Mouse (Mus musculus): ENCODE data around the gene Tnrc6a.

The Tnrc6a gene

GRCm38 (mm10) chr7:123189762-123190161, 66.1 kb downstream of the Tnrc6a start:
- DNase-seq (ENCODE audit: low read depth, low spot score) = no peak

GRCm38 (mm10) chr7:123191731-123192130, 68.0 kb downstream of the Tnrc6a start:
- no peak for DNase-seq (ENCODE audit: low read depth, low spot score)

- no peak for DNase-seq (ENCODE audit: low read depth, low spot score)
These were observed 69.5 kb downstream of the Tnrc6a start for GRCm38 (mm10) chr7:123193201-123193600.

- DNase-seq (ENCODE audit: low read depth, low spot score) = no peak
These were observed 71.0 kb downstream of the Tnrc6a start for GRCm38 (mm10) chr7:123194696-123195095.

GRCm38 (mm10) chr7:123196432-123196831, 72.7 kb downstream of the Tnrc6a start:
- DNase-seq (ENCODE audit: low read depth, low spot score) = no peak

DNA sequence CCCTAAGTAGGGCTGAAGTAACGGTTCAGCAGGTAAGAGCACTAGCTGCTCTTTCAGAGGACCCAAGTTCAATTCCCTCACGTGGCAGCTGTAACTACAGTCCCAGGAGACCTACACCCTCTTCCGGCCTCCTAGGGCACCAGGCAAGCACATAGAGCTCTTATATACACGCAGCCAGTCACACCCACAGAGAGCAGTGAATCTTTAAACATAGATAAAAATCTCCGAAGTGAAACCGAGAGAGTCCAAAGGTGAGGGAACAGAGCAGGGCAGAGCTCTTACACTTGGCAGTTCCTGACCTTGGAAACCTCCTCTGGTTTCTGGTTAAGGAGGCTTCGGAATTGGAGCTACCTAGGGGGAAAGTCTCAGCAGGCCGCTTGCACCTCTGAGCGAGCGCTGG, 75.0 kb downstream of the Tnrc6a start:
- DNase-seq (ENCODE audit: low read depth, low spot score) = no peak

DNA sequence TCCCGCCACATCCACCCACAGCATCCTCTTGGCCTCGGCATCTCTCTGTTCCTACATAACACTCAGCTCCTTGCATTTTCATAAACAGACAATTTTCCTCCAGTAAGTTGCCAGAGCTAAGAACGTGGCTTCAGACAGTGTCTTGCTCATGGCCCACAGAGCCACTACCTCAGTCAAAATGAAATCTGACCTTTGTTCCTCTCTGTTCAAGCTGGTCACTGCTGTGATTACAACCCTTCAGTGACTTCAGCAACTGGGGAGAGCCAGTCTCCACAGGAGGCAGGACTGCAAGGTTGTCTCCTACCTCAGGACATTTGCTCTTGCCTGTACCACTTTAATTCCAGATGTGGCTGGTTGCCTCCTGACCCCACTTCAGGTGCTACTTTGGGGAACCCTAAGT, 75.5 kb downstream of the Tnrc6a start:
- DNase-seq (ENCODE audit: low read depth, low spot score) = no peak

DNA sequence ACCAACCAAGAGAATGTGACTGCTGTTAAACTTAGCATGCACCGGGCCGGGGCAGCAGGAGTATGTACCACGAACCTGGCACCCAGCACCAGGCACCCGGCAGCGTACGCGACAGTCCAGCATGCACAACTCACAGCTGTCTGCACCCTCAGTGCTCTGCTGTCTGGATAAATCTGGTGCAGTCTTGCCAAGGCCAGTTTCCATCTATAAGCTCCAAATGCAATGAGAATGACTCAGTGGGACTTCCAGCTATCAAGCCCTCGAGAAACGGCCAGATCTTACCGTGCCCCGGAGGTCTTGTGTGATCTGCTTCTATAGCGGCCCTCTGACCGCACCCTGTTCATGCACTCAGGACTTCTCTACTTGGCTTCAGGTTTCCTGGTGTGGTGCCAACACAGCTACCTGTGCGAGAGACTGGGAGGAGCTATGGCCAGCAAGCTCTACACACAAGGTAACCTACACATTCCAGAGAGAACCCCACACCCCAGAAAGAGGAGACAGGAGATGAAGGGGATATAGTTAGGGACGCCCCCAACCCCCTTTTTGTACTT, 76.0 kb downstream of the Tnrc6a start:
- no peak for DNase-seq (ENCODE audit: low read depth, low spot score)

GRCm38 (mm10) chr7:123200722-123201121, 77.0 kb downstream of the Tnrc6a start:
- DNase-seq (ENCODE audit: low read depth, low spot score) = no peak

DNA sequence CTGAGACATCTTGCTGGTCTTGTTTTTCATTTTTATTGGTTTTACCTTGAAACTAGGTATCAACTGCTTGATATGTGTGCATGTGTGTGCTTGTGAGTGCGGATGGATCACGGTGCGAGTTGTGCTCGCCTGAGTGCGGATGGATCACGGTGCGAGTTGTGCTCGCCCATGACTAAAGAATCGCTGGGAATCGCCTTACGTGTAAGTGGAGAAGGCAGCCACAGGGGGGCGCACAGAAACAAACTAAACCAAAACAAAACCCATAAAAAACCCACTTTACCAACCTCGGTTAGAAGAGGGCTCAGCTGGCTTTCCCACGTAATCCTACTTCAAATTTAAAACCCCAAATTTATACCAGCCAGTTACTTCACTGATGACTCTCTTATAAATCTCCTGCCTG, 81.6 kb downstream of the Tnrc6a start:
- DNase-seq (ENCODE audit: low read depth, low spot score) = peak; percentile 69

- no peak for DNase-seq (ENCODE audit: low read depth, low spot score)
These were observed 83.9 kb downstream of the Tnrc6a start for GRCm38 (mm10) chr7:123207561-123207960.

DNA sequence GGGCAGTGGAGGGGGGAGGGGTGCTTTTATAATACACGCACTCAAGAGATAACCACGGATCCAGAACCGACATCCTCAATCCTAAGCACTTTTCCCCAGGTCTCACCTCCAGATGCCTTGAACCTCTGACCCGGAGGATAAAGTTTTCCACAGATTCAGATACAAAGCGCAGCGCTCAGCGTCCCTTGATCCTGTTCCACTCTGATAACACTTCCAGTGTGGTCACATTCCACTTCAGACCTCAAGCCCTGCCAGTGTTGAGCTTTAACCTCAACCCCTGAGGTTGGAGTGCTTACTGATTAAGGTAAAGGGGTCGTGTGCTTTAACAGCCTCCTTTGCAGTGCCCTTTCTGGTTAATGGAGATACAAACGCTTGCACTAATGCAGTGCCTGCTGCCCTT, 86.2 kb downstream of the Tnrc6a start:
- no peak for DNase-seq (ENCODE audit: low read depth, low spot score)

GRCm38 (mm10) chr7:123211461-123211860, 87.8 kb downstream of the Tnrc6a start:
- no peak for DNase-seq (ENCODE audit: low read depth, low spot score)

GRCm38 (mm10) chr7:123212316-123212715, 88.6 kb downstream of the Tnrc6a start:
- no peak for DNase-seq (ENCODE audit: low read depth, low spot score)

DNA sequence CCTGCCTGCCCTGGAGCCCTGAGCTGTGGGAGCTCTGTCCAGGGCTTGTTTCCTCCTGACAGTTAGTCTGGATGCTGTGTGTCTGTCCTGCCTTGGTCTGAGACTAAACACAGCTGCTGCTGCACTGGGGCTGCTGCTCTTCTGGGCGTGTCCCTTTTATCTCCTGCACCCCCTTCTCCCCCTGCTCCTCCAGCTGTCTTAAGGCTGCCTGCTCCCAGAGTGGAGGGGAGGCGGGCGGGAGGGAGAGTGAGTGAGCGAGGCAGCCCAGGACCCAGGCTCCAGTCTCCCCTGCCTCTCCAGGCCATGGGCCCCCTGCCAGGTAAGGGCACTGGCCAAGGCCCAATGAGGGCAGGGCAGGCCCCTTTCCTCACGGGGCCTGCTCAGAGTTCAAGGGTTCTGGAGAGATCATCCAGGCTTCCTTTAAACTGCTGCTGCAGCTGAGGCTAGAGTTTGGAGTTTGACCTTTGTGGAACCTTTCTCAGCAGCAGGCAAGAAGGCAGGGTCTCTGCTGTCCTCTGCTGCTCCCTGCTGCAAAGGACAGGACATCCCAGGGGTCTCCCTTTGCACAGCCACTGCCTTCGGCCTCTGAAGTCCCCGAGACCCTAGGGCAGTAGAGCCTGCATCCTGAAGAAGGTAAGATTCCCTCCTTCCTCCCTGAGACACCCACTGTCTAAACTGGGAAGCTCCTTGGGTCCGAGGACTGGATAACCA, 90.8 kb downstream of the Tnrc6a start, which contains the start of gene Slc5a11:
Gene Slc5a11, plus strand, starts transcription at position 416 of the 711 bp plus-strand sequence.
- DNase-seq (ENCODE audit: low read depth, low spot score) = peak; percentile 11

- DNase-seq (ENCODE audit: low read depth, low spot score) = no peak
These were observed 91.5 kb downstream of the Tnrc6a start for GRCm38 (mm10) chr7:123215138-123215537.

DNA sequence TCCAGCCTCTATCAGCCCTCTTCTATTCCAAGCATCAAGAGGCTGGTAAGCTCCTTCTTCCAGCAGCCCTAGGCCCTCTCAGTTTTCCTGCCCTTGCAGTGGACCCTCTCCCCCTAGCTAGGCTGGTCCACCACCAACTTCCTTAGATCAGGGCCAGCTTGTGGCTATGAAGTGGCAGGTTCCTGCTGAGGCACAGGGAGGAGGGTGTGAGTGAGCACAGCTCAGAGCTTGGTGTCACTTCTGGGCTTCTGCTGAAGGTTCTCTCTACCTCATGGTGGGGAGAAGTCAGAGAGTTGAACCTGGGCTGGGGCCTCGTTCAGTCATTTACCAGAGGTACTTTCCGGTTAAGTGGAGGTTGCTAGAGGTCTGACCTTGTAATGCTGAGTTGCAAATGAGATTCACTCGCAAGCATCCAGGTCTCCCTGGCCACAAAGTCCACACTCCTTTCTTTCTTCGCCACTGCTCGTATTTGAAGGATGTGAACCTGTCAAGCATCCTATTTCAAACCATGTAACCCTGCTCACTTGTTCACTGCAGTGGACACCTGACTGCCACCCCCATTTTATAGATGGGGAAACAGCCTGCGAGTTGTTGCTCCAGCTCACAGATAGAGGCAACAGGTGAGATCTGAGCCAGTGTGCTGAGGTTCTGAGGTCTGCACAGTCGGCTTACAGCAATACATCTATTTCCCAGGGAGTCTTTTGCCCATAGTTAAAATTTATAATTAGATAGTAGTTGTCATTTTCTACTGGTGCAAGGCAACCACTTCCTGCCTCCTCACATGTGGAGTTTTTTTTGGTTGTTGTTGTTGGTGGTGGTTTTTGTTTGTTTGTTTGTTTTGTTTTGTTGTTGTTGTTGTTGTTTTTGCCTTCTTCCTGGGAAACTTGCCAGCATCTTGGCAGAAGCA, 94.0 kb downstream of the Tnrc6a start:
- DNase-seq (ENCODE audit: low read depth, low spot score) = no peak

DNA sequence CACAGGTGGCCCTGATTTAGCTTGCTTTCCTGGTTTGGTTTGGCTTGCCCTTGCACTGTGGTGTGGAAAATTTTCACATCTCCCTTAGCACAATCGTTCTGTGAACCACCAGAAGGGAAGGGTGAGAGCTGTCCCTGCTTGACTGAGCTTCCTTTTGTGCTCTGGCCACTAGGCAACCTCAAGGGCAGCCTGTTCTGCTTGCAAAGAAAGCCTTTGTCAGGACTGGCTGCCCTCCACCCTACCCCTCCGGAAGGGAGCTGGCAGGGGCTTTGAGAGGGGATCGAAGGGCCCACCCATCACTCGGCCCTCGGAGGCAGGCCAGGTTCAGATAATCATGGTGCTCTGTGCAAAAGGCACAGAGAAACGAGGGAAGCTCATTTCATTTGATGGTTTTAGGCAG, 94.9 kb downstream of the Tnrc6a start:
- peak; percentile 25 for DNase-seq (ENCODE audit: low read depth, low spot score)

- DNase-seq (ENCODE audit: low read depth, low spot score) = peak; percentile 30
These were observed 96.3 kb downstream of the Tnrc6a start for GRCm38 (mm10) chr7:123219781-123220632.

- DNase-seq (ENCODE audit: low read depth, low spot score) = no peak
These were observed 96.9 kb downstream of the Tnrc6a start for GRCm38 (mm10) chr7:123220633-123220942.

DNA sequence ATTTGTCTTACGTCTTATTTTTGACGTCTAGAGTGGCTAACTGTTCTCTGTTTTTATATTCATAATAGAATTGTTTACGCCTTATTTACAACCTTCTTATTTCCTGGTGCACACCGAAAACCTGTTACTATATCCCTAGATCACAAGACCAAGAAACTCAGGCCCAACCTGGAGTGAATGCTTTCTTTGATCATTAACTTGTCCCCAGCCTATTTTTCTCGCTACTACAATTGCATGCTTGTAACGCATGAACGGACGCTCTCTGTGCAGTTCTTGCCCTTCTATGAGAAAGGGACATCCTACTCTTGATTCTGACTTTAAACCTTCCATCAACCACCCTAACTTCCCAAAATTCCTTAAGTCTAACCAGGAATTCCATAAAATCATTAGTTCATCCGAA, 100.4 kb downstream of the Tnrc6a start:
- no peak for DNase-seq (ENCODE audit: low read depth, low spot score)

DNA sequence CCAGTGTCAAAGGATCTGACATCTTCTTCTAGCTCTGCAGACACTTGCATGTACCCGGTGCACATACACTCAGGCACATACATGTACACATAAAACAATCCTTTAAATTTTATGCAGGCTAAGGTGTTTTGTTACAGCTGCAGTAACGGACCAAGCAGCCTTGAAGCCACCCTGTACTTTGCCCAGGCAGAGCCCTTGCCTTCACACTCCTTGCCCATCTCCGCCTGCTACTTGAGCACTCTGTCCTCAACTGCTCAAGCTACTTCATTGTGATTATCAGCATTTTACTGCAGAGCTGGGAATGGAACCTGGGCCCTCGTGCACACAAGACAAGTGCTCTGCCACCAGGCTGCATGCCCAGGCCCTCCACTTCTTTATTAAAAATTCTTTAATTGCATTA, 101.5 kb downstream of the Tnrc6a start:
- DNase-seq (ENCODE audit: low read depth, low spot score) = no peak
